Mouse (Mus musculus) kidney, embryonic 16.5 days (tissue): Measurements from ENCODE around the gene Map3k11. TPM values are rescaled to one million over a fixed set of nuclear protein-coding genes. Genes with fewer than 3 reads are reported as not detected.

ENCODE experiments used
- ATAC-seq: fragments of 200-750 bp; cut with Nextera tagmentation; 2 replicates; pipeline ENCODE4 v1.8.0; 2017; ENCODE audit warnings: moderate TSS enrichment; ENCODE audit not compliant: low FRiP score, low TSS enrichment
- H3K27ac ChIP-seq: fragments of 300-500 bp; sonication (generic); 2 replicates; pipeline ENCODE4 v1.5.1; 2014; ENCODE audit warnings: low read length
- H3K27me3 ChIP-seq: fragments of 300-500 bp; sonication (generic); 2 replicates; pipeline ENCODE4 v1.6.1; 2014; ENCODE audit warnings: low read length, control low read depth, mixed read lengths; ENCODE audit not compliant: insufficient read depth
- H3K36me3 ChIP-seq: fragments of 300-500 bp; sonication (generic); 2 replicates; pipeline ENCODE4 v1.6.1; 2014; ENCODE audit warnings: low read length, control low read depth, mixed read lengths; ENCODE audit not compliant: insufficient read depth
- H3K4me1 ChIP-seq: fragments of 300-500 bp; sonication (generic); 2 replicates; pipeline ENCODE4 v1.6.1; 2014; ENCODE audit warnings: low read length, control low read depth, mixed read lengths; ENCODE audit not compliant: insufficient read depth
- H3K4me2 ChIP-seq: fragments of 300-500 bp; sonication (generic); replicated peaks from 2 replicates; pipeline ENCODE4 v1.6.1; 2014; ENCODE audit warnings: low read depth, low read length
- H3K4me3 ChIP-seq: fragments of 300-500 bp; sonication (generic); 2 replicates; pipeline ENCODE4 v1.5.1; 2014; ENCODE audit warnings: mild to moderate bottlenecking, low read length
- H3K9ac ChIP-seq: fragments of 300-500 bp; sonication (generic); replicated peaks from 2 replicates; pipeline ENCODE4 v1.6.1; 2014; ENCODE audit warnings: low read length
- H3K9me3 ChIP-seq: fragments of 300-500 bp; sonication (generic); 2 replicates; pipeline ENCODE4 v1.6.1; 2016; ENCODE audit warnings: low read length, control low read depth
- WGBS: fragments of 180-500 bp; shearing (Covaris S2); extraction: QIAGEN DNeasy Blood & Tissue Kit; methylation state at CpG from one replicate; pipeline ENCODE4 v1.1.7; 2014; 5-methylcytosine and 5-hydroxymethylcytosine counted together
- polyA plus RNA-seq: library from polyadenylated mRNA; unstranded; fragments of >200 nt; fragmentation: Nextera tagmentation; extraction: Ambion mirVana; gene quantifications from 2 replicates; pipeline ENCODE4 v1.2.1, GENCODE M21; 2015

Gene Map3k11
- polyA plus RNA-seq, 1 experiment from 2014 or later = 43.8 TPM

DNA sequence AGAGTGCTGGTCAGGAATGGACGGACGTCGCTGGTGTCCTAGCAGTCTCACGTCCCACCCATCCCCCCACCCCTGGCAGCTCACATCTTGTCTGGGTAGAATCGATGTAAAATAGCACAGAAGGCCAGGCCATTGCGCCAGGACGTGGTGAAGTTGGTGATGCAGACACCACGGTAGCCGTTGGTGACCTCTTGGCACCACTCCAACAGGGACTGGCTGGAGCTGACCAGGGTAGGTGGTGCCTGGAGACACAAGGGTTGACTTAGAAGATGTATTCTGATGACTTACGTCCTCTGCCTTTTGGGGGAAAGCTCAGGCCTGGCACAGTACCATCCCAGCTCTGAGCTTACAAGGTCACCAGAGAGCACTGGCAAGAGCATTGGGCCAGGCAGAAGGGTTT, 28.4 kb downstream of the Map3k11 start:
- Histone ChIP-seq H3K27ac (no peak overlapping the region), H3K4me3 (no peak overlapping the region), H3K36me3 (peaks cover 30% of the 10 kb centered on the region), H3K9ac (no peak overlapping the region), H3K9me3 (no peaks in the 10 kb centered on the region), H3K4me1 (peaks cover 21% of the 10 kb centered on the region), H3K27me3 (no peaks in the 10 kb centered on the region), H3K4me2 (no peak overlapping the region)
- 65% methylated on average over 10 of the region's 10 CpGs for WGBS
- no peak for ATAC-seq

- no peaks in the 10 kb centered on the region for H3K27me3 ChIP-seq
- WGBS = 91% methylated on average over 6 of the region's 6 CpGs
- ATAC-seq = no peak
- H3K4me2 ChIP-seq = no peak overlapping the region
- no peaks in the 10 kb centered on the region for H3K9me3 ChIP-seq
- H3K4me1 ChIP-seq = peaks cover 26% of the 10 kb centered on the region
- peaks cover 36% of the 10 kb centered on the region for H3K36me3 ChIP-seq
- H3K4me3 ChIP-seq = no peak overlapping the region
- no peak overlapping the region for H3K27ac ChIP-seq
- no peak overlapping the region for H3K9ac ChIP-seq
These were observed 32.7 kb downstream of the Map3k11 start for GRCm38 (mm10) chr19:5721233-5721632.

DNA sequence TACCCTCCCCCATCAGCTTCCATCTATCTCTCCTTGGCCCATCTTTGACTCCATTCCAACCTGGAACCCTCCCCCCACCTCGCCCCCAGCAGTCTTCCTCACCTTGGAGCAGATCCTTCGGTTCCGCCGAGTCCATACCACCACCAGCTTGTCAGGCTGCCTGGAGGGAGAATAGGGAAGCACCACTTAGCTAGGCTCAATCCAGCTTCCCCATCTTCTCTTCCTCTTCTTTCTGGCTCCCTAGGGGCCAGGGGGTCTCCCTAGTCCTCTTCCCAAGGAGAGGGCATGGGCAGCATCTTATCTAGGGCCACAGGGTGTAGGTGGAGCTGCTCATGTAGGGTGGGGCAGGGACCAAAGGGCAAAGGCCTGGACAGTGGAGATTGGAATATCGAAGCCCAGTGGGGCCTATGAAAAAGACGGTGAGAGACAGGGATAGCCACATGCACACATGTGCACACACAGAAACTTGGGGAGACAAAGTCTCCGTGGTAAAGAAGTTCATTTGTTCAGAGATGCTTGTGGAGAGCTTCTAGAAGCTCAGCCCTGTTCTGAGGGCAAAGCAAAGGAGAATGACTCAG, 34.4 kb downstream of the Map3k11 start:
- Histone ChIP-seq H3K4me2 (no peak overlapping the region), H3K4me3 (no peak overlapping the region), H3K9ac (no peak overlapping the region), H3K4me1 (peaks cover 41% of the 10 kb centered on the region), H3K27ac (no peak overlapping the region), H3K36me3 (peaks cover 36% of the 10 kb centered on the region), H3K27me3 (no peaks in the 10 kb centered on the region), H3K9me3 (no peaks in the 10 kb centered on the region)
- no peak for ATAC-seq
- 92% methylated on average over 7 of the region's 7 CpGs for WGBS

- Histone ChIP-seq H3K36me3 (peaks cover 31% of the 10 kb centered on the region), H3K9ac (peak overlapping the region; percentile 17; the same call in 1 of the 2 replicates), H3K27ac (0 out of 2 replicates have a peak overlapping the region, but pooled peaks have one; percentile 30), H3K9me3 (no peaks in the 10 kb centered on the region), H3K4me2 (peak overlapping the region; percentile 85), H3K4me1 (peaks cover 49% of the 10 kb centered on the region), H3K4me3 (peak overlapping the region; percentile 52), H3K27me3 (no peaks in the 10 kb centered on the region)
- no peak for ATAC-seq
- 42% methylated on average over 4 of the region's 4 CpGs for WGBS
These were observed 35.5 kb downstream of the Map3k11 start for GRCm38 (mm10) chr19:5723934-5724548.

DNA sequence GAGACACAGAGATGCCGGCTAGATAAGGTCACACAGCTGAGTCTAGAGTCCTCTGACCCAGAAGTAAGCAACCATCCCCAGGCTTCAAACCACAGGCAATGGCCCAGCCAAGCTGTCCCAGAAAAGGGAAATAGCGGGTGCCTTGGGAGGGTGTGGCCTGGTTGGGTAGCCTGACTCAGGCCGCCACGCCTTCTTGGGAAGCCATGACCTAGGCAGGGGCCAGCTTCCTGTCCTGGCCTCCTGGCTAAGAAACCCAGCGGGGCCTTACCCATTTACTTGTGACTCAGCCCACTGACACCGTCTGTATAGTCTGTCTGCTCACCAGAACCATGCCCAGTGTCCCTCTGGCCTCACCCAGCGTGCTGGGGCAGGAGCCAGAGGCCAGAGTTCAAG, 36.0 kb downstream of the Map3k11 start:
- ATAC-seq = no peak
- 49% methylated on average over 7 of the region's 7 CpGs for WGBS
- Histone ChIP-seq H3K9me3 (no peaks in the 10 kb centered on the region), H3K36me3 (peaks cover 27% of the 10 kb centered on the region), H3K27me3 (no peaks in the 10 kb centered on the region), H3K9ac (peak overlapping the region; percentile 70), H3K4me1 (peaks cover 49% of the 10 kb centered on the region), H3K4me3 (peak overlapping the region; percentile 52), H3K4me2 (peak overlapping the region; percentile 85), H3K27ac (peak overlapping the region; percentile 67)

DNA sequence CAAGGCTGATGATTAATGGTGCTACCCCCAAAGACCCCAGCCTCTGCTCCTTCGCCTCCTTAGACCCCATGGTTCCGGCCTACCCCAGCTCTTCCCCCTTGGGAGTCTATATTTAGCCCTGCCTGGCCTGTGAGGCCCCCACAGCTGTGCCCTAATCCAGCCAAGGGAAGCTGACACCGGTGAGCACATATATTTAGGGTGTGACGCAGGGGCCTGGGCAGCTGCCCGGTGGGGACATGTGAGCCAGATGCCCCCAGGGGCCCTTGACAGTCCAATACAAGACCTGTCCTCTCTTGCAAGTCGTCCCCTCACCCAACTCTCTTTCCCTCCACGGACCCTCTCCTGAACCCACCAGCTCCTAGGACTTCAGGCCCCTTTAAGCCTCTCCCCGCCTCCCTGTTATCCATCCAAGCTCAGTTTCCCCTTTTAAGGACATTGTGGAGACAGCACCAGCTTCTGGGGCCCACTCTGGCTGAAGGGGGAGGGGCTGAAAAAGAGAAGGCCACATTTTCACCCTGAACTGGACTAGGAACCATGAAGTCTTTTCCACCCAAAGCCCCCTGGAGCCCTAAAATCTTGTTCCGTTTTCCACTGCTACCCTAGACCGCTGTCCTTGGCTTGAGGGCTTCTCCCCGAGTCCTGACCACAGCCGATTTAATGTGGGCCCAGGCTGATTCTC, 36.6 kb downstream of the Map3k11 start:
- Histone ChIP-seq H3K9ac (peak overlapping the region; percentile 70), H3K4me2 (peak overlapping the region; percentile 85), H3K4me1 (peaks cover 56% of the 10 kb centered on the region), H3K36me3 (peaks cover 24% of the 10 kb centered on the region), H3K9me3 (no peaks in the 10 kb centered on the region), H3K4me3 (peak overlapping the region; percentile 52), H3K27me3 (no peaks in the 10 kb centered on the region), H3K27ac (peak overlapping the region; percentile 67)
- WGBS = 54% methylated on average over 12 of the region's 12 CpGs
- no peak for ATAC-seq

DNA sequence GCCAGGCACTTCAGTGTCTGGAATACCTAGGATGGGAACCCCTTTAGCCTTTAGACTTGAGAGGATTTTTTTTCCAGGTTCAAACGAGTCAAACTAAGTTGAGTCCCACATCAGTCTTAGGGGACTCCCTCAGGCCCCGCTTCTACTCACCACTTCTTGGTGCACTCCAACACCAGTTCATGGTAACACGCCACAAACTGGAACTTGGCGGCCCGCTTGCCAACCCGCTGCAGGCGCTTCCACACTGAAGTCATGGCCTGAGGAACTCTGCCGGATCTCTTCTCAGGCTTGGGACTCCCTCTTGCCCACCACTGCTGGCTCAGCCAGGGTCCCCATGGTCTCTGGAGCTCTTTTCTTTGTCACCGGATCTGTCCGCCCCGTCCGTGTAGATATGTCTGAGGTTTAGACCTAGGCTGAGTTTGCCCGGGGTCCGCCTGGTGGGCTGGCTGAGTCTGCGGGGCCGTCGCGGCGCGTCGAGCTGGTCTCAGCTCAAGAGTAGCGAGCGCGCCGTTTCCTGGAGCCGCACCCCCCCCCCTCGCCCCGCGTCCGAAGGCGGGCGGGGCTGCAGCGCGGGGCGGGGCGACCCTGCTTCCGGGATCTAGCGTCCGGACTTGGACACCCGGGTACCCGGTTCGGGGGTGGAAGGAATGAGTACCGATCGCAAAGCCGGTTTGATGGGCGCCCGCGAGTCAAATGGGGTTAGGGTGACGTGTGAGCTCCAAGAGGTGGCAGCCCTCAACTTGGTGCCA, 37.4 kb downstream of the Map3k11 start, which contains the start of gene Ehbp1l1:
TSS of gene Ehbp1l1 (minus strand) at position 551 of the 749 bp plus-strand sequence.
- H3K36me3 ChIP-seq = peaks cover 19% of the 10 kb centered on the region
- ATAC-seq = peak; percentile 7; the same call in 1 of the 2 replicates
- peak within 1 kb of the TSS; percentile 97 for H3K4me3 ChIP-seq
- no peaks in the 10 kb centered on the region for H3K9me3 ChIP-seq
- peak within 1 kb of the TSS; percentile 67 for H3K27ac ChIP-seq
- peak within 1 kb of the TSS; percentile 85 for H3K4me2 ChIP-seq
- 8% methylated on average over 49 of the region's 49 CpGs for WGBS
- H3K4me1 ChIP-seq = peaks cover 63% of the 10 kb centered on the region
- peak within 1 kb of the TSS; percentile 70 for H3K9ac ChIP-seq
- H3K27me3 ChIP-seq = no peaks in the 10 kb centered on the region

DNA sequence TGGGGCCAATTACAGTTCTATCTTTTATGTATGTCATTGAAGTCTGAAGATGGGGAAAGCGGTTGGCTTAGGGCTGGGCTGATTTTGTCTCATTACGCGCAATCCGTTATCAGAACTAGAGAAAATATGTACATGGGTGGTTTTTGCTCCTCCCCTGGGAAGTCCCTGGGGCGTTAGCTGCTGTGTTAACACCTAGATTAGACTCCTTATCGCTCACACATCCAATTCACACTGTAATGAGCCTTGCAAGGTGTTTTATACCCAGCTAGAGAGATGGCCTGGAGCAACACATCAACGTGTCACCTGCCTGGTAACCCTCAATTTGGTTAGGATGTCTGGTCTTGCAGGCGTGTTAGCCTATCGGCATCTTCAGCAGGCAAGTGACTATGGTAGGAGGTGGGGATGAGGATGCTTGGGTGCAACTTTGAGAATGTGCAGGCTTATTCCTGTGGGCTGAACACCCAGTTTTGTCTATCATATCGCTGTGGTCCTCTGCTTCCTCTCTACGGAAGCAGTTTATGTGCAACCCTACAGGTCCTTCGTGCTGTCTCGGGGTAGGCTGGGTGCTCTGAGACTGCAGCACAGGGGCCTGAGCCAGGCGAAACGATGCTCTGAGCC, 38.5 kb downstream of the Map3k11 start:
- no peak for ATAC-seq
- Histone ChIP-seq H3K4me2 (peak overlapping the region; percentile 85), H3K9me3 (no peaks in the 10 kb centered on the region), H3K36me3 (peaks cover 11% of the 10 kb centered on the region; the same call in 1 of the 2 replicates), H3K27me3 (no peaks in the 10 kb centered on the region), H3K9ac (peak overlapping the region; percentile 62), H3K27ac (peak overlapping the region; percentile 64; the same call in 1 of the 2 replicates), H3K4me3 (peak overlapping the region; percentile 97), H3K4me1 (peaks cover 70% of the 10 kb centered on the region)
- WGBS = 70% methylated on average over 15 of the region's 15 CpGs

GRCm38 (mm10) chr19:5727701-5728100, 39.2 kb downstream of the Map3k11 start:
- Histone ChIP-seq H3K9me3 (no peaks in the 10 kb centered on the region), H3K9ac (peak overlapping the region; percentile 62), H3K36me3 (peaks cover 9% of the 10 kb centered on the region; the same call in 1 of the 2 replicates), H3K27ac (peak overlapping the region; percentile 64; the same call in 1 of the 2 replicates), H3K4me2 (peak overlapping the region; percentile 85), H3K27me3 (no peaks in the 10 kb centered on the region), H3K4me1 (peaks cover 71% of the 10 kb centered on the region), H3K4me3 (peak overlapping the region; percentile 97)
- no peak for ATAC-seq
- WGBS = 2% methylated on average over 14 of the region's 14 CpGs
